Mouse (Mus musculus): Measurements from ENCODE around the gene Gna15. TPM values are rescaled to one million over a fixed set of nuclear protein-coding genes. Genes with fewer than 3 reads are reported as not detected.

The Gna15 gene
- total RNA-seq, 2 experiments from 2014 or later: 2.6 TPM; not detected in 1

DNA sequence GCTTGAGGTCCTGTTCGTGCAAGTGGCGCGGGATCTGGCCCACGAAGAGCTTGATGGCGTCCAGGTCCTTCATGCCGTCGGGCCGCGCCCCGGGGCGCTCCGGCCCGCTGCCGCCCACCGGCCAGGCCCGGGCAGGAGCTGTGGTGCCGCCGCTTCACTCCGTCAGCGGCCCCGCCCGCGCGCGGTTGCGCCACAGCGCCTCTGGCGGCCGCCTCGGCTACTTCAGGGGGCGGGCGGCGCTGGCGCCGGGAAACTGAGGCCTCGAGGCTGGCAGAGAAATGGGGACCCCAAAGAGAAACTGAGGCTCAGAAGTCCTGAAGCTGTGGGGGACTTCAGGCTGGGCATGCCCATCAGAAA lies 41.5 kb downstream of the Gna15 start, which contains the start of gene Celf5:
TSS of gene Celf5 (minus strand) at position 177 of the 357 bp plus-strand sequence.
- ATAC-seq (replicated peaks; ENCODE audit: low FRiP score, poor library complexity, severe bottlenecking): peak; percentile 53

DNA sequence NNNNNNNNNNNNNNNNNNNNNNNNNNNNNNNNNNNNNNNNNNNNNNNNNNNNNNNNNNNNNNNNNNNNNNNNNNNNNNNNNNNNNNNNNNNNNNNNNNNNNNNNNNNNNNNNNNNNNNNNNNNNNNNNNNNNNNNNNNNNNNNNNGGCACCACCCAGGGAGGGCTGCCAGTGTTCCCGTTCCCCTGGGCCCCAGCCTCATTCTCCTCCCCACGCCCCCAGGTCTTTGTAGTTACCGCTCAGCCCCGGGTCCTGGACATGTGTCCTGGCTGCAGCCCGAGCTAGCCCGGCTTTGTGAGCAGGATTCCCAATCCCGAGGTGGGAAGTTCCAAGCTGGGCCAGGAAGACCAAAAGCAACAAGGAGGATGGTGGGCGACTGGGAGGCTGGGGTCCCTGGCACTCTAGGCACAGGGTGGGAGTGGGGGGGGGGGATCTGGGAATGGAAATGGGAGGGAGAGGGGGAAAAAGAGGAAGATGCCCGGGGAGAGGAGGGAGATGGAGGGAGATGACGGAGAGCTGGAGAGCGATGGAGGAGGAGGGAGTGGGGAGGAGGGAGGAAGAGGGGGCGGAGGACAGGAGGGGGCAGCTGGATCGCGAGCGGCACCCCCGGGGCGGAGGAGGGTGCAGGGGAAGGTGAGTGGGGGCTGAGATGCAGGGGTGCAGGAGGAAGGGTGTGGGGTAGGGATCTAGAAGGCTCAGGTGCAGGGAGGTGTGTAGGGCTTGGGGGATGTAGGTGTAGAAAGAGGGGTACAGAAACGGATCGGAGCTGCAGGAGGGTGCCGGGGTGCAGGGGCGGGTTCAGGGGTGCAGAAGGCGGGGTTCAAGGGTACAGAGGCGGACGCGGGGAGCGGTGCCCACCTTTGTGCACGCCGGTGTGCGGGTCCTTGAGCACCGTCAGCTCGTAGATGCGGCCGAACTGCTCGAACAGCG lies 42.2 kb downstream of the Gna15 start:
- ATAC-seq (replicated peaks; ENCODE audit: low FRiP score, poor library complexity, severe bottlenecking): peak; percentile 8; the same call in 1 of the 2 replicates

DNA sequence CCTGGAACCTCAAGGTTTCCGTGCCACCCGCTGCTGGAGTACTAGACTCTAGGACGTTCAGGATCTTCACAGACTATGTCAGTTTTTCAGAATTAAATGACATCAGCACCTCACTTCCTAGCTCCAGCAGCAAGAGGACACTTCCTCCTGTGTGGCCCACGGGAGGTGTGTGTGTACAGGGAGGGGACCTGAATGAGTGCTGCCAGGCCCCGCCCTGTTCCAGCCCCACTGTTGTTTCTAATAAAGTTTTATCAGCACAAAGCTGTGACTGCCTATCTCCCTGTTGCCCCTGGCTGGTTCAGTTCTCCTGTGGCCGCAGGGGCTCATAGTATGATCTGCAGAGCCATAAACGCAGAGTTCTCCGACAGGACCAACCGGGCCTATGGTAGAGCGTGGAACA lies 49.6 kb downstream of the Gna15 start:
- no peak for ATAC-seq (replicated peaks; ENCODE audit: low FRiP score, poor library complexity, severe bottlenecking)

DNA sequence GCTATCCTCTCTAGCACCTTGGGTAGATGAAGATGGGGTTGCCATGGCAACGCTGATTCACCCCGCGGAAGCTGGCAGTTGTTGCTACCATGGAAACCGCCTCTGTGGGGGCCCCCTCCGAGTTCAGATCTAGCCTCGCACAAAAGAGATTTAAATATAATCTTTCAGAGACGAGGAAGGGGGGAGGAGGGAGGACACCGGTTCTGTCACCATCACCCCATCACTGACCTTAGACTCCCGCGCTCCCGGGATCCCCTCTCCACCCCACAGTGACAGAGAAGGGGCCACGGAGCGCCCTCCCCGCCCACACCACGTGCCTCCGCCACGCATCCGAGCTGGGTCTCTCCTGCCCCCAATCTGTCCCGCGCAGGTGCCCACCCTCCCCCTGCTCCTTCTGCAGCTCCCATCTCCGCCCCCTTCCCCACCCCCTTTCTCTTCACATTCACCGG lies 51.0 kb downstream of the Gna15 start:
- no peak for ATAC-seq (replicated peaks; ENCODE audit: low FRiP score, poor library complexity, severe bottlenecking)

DNA sequence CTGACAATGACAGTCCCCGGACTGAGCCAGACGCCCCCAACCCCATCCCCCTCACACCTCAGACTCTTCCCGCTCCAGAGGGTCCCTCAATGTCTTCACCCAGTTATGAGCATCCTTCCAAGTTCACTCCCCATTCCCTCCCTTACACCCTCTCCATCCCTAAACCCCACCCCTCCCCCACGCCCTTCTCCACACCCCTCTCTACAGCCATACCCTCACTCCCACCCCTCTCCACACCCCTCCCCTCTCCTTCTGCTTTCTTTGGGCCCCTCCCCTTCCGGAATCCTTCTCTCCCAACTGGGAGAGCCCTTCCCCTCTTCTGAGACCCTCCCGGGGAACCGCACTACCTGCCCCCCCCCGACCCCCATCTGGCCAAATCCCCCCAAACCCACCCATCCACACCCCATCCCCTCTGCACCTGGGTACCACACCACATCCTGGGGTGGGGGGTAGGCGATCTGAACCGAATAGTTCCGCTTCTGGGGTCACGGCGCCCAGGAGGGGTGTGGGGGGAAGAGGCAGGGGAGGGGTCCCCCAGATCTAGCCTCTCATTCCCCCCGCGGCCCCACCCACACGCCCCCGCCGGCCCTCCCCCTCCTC lies 51.5 kb downstream of the Gna15 start:
- ATAC-seq (replicated peaks; ENCODE audit: low FRiP score, poor library complexity, severe bottlenecking): no peak

DNA sequence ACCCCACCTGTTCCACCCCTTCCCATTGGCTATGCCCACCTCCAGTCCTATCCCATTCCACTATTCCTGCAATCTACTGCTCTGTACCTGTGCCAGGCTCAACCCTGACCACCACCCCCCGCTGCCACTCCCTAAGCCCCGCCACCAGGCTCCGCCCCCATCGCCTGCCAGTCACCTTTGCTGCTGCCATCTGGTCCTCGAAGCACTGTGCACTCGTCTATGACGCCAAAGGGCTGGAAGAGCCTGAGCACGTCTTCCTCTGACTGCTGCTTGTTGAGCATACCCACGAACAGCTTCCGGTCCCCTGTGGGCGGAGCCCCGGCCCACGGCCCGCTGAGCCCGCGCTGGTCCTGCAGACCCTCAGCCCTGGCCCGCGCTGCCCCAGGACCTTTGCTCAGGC lies 53.6 kb downstream of the Gna15 start:
- ATAC-seq (replicated peaks; ENCODE audit: low FRiP score, poor library complexity, severe bottlenecking): no peak

DNA sequence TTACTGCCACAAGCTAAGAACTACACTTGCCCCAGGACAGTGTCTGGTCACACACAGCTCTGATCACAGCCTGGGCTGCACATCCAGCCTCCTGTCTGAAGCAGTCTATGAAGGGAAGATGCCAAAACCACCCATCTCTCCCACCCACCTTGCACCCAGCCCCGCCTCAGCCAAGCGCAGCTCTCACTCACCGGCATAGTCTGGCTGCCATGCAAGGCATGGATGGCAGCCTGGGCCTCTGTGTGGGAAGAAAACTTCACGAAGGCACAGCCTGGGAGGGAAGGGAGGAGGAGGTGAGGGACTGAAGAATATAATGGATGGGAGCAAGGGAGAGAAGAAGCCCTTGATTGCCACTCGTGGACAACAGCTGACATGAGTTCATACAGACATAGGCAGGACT lies 54.8 kb downstream of the Gna15 start:
- ATAC-seq (replicated peaks; ENCODE audit: low FRiP score, poor library complexity, severe bottlenecking): no peak

DNA sequence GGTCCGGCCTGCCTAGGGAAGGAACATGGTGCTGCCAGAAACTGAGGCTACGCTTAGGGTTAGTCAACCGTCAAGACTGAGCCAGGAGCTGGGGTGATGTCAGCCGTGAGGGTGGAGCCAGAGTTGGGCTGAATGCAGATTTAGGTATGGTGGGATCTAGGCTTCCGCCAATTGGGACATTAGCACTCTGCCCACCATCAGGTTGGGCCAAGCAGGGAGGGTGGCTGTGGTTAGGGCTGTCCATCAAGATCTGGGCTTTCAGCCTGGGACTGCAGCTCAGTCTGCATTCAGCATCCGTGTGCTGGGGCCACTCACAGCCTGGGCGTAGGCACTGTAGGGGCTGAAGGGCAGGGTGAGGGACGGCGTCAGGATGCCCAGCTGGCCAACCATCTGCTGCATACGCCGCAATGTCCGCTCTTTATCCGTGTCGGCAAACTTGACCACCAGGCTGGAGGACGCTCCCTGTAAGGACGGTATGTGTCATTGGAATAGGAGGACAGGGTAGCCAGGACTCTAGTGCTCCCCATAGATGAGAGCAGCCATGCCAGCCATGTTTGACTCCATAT lies 56.3 kb downstream of the Gna15 start:
- ATAC-seq (replicated peaks; ENCODE audit: low FRiP score, poor library complexity, severe bottlenecking): no peak

DNA sequence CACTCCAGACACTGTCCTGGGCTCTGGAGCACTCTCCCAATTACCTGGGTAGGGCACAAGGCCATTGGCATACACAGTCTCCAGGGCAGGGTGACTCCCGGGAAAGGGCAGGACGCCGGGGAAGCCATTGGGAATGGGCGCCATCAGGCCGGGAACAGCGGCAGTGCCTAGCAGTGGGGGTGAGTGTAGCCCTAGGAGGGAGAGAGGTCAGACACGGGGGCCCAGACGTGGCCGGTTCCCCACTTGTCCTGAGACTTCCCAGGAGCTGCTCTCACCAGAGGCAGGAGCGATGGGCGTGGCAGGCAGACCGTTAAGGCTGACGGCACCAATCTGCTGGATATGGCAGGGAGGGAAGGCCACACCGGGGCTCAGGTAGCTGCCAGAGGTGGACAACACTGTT lies 57.1 kb downstream of the Gna15 start:
- ATAC-seq (replicated peaks; ENCODE audit: low FRiP score, poor library complexity, severe bottlenecking): no peak

DNA sequence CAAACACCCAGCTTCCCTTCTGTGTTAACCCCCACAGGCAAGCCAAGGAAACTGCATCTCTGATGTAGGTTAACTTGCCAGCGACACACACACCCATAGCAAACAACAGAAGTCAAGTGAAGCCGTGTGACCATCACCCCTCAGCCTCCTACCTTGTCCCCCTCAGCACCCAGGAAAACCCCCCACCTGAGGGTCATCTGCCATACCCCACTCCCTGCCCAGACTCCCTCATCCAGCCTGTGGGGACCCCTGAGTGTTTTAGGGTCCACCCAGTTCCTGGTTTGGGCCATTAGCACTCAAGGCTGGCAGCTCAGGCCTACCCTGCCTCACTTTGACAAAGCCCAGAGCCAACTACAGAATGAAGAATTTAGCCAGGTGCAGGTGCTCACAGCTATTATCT lies 58.0 kb downstream of the Gna15 start:
- ATAC-seq (replicated peaks; ENCODE audit: low FRiP score, poor library complexity, severe bottlenecking): no peak

DNA sequence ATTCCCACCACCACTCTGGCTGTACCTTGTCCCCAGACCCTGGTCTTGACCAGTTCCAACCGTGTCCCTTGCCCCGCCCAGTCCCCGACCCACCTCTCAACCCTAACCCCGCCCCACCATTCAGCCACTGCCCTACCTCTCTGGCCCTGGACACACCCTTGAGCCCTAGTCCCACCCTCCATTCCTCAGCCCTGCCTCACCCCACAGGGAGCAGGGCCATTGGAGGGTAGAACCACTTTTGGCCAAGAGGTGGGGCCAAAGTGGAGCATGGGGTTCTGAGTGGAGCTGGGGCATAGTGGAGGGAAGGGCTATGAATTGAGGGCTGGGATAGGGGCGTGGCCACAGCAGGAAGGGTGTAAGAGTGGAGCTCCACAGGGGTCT lies 58.8 kb downstream of the Gna15 start:
- ATAC-seq (replicated peaks; ENCODE audit: low FRiP score, poor library complexity, severe bottlenecking): no peak

DNA sequence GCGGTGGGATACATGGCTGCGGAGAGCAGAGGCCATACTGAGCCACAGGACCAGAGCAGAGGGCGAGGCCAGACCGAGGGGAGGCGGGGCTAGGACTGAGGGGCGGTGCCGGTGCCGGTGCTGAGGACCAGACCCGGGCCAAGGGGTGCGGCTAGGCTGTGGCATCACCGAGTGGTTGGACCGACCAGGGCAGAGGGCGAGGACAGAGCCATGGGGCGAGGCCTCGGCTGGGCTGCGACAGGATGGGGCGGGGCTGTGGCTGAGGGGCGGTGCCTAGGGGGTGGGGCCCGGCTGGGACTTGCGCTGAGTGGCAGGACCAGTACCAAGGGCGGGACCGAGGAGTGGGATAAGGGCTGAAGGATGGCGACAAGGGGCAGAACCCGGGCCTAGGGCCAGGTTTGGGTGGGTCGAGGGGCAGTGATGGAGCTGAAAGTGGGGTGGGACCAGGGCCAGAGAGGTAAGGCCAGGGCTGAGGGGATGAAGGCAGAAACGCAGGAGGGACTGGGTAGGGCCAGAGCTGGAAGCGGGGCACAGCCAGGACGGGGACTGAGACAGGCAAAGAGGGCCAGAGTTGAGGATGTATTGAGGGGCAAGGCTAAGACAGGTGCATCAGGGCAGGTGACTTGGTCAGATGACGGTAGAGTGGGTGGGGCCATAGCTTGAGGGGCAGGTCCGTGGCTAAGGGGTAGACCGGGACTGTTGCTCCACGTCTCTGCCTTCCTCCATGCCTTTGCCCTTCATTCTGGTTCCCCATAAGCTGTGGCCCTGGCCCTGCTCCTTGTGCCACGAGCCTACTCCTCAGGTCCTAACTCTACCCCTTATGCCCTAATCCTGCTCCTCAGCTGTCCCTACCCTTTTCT lies 59.4 kb downstream of the Gna15 start:
- ATAC-seq (replicated peaks; ENCODE audit: low FRiP score, poor library complexity, severe bottlenecking): peak; percentile 69

DNA sequence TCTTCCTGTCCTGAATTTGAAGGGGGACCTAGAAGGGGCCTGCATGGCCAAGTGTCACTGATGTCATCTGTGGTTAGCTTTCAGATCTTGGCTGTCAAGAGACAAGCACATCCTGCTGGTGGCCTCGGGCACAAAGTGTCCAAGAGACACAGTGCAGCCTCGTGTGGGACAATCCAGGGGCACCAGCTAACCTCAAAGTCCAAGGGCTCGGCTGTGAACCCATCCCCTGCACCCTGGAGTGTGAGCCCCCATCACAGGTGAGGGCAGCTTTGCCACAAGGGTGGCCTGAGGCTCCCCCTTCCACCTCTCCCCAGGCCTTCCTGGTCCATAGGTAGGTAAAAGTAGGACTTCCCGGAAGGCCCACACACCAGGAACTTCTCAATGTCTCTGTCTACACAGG lies 60.5 kb downstream of the Gna15 start:
- ATAC-seq (replicated peaks; ENCODE audit: low FRiP score, poor library complexity, severe bottlenecking): no peak

DNA sequence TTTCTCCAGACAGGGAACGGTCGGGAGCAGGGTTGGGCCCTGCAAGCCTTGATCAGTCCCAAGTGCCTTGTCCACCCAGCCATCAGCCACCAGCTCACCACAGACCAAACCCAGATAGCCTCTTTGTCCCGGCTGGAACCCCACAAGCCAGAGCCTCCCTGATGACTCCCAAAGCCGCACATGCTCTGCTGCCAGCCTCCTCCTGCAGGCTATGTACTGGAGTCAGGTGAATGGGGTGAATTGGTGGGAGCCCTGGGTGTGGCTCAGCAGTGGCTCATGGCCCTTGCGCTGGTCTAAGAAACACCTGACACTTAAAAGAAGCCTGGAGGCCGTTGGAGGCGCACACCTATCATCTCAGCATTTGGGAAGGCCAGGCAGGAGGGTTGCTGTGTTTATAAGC lies 61.1 kb downstream of the Gna15 start:
- no peak for ATAC-seq (replicated peaks; ENCODE audit: low FRiP score, poor library complexity, severe bottlenecking)

DNA sequence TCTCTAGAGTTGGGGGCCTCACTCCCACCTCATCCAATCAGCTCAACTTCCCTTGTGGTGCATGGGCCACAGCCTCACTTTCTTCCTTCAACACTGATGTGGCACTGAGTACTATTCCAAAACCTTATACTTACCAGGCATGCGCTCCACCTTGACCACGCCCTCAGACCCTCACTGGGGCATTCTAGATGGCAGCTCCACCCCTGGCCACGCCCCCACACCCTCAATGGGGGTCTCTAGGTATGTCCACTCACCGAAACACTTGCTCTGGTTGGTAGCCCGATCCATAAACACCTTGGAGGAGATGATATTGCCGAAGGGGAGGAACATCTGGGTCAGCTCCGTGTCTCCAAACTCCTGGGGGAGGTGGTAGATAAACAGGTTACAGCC lies 61.6 kb downstream of the Gna15 start:
- no peak for ATAC-seq (replicated peaks; ENCODE audit: low FRiP score, poor library complexity, severe bottlenecking)

DNA sequence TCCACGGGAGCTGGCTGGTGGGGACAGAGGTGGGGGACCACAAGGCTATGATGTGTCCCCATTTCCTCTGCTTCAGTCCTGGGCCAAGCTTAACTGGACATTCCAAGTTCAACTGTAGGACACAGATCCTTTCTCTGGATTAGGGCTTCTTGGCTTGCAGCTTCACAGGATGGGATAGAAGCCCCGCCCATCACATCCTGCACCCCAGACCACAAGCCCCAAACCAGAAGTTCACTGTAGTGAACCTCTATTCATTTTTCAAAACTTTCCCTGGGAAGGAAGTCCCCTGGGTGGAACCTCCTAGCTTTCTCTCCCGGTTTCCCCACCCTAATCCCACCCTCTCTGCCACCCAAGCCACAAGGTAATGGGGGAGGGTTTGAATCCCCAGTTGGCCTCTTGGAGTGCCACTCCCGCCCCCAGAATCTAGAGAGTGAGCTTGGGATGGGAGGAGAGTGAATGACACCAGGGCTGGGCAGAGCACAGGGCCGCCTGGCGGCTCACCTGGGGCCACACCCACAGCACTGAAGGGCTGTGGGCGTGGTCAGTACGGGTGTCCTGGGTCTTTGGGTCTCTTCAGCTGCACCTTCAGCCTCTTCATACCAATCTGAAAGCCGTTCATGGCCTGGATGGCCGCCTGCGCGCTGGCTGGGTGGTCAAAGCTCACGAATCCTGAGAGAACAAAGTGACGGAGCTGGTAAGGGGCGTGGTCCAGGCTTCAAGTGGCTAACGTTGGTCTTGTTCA lies 62.2 kb downstream of the Gna15 start:
- no peak for ATAC-seq (replicated peaks; ENCODE audit: low FRiP score, poor library complexity, severe bottlenecking)

DNA sequence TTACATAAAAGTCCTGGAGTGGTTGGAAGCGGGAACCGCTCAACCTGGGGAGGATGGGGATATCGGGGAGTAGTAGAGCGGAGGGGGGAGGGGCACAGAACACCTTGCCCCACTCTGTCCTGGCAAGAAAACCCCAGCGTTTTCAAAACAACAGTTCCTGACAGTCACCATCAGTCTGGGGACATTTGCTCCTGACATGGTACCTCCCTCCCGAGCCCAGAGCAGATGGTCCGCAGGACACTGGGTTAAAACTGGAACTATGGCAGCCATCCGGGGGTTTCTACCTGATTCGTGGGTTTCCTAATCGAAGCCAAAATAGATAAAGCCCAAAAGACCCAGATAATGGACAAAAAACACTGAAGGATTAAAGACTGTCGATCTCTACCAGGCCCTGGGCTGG lies 63.1 kb downstream of the Gna15 start:
- no peak for ATAC-seq (replicated peaks; ENCODE audit: low FRiP score, poor library complexity, severe bottlenecking)

DNA sequence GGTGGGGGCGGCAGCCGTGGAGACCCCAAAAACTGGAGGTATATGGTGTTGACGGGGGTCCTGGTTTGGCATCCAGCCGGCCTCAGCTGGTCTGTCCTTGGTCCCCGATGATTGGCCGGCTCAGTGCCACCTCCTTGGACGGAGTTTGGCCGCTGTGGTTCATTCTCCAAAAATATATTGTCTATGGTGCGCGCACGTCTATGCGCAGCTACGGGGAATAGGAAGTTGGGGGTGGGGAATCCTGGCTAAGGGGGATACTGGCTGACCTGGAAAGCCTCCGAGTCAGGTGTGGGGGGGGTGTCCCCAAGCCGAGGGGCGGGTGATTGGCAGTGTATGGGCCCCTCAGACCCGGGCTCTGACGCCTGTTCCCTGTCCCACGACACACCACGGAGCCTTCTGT lies 63.6 kb downstream of the Gna15 start:
- no peak for ATAC-seq (replicated peaks; ENCODE audit: low FRiP score, poor library complexity, severe bottlenecking)

DNA sequence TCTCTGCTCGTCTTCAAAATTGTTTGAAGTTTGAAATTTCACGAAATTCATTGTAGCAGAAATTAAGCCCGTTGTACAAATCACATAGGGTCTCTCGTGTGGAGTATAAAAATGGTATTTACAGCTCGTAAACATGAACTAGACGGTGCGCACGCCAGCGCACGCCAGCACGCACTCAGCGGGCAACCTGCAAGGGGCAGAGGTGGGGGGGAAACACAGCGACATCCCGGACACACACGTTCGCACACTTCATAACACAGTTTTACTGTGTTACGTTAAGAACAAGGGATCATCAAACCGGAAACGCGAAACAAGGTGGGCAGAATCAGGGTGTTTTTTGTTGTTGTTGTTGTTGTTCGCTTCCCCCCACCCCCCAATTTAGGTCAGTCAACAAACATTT lies 64.6 kb downstream of the Gna15 start:
- ATAC-seq (replicated peaks; ENCODE audit: low FRiP score, poor library complexity, severe bottlenecking): no peak

DNA sequence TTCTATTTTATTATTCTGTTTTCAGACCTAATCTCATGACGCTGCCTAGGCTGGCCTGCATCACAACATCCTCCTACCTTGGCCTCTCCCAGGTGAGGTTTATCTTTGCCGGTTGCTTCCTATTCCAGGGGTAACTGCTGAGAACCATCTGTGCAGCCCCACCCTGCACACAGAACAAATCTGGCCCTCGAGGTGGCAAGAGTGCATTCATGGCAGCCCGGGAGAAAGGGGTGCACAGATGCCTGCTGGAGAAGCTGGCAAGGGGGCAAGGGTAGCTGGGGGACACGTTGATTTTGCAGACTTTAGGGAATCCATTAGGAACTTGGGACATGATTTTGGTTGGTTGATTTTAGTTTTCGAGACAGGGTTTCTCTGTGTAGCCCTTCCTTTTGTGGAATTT lies 65.8 kb downstream of the Gna15 start:
- ATAC-seq (replicated peaks; ENCODE audit: low FRiP score, poor library complexity, severe bottlenecking): no peak
